Mouse (Mus musculus): Measurements from ENCODE around the gene Leng1.
A peak's percentile ranks its signal among the peaks of the same experiment; 100 is the strongest.
"Not testable (repeated sequence)": the region's sequence is repeated elsewhere in the genome, so short reads cannot be mapped to it uniquely, and the experiment has no call there.

Gene Leng1

GRCm38 (mm10) chr7:3665215-3666114 lies at the start of gene Leng1:
Gene Leng1 (minus strand): TSS chr7:3665840.
- peak; percentile 89 for DNase-seq (ENCODE audit: extremely low spot score, low spot score)

DNA sequence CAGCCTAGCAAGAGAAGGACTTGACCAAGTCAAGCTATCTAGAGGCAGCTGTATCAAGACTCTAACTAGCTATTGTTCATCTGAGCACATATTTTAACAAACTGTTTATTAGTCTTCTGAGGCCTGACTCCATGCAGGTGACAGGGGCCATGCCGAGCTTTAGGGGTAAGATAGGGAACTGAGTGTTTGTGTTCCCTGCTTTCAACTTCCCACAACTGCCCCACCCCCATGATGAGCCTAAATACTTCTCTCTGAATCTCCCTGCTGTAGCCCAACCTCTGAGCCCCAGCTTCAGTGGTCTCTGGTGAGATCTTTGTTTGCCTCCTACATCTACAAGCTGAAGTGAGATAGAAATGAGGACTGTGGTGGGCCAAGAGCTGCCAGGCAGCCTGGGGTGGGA lies 49.6 kb upstream of the Leng1 start:
- no peak for DNase-seq (ENCODE audit: extremely low spot score, low spot score)

DNA sequence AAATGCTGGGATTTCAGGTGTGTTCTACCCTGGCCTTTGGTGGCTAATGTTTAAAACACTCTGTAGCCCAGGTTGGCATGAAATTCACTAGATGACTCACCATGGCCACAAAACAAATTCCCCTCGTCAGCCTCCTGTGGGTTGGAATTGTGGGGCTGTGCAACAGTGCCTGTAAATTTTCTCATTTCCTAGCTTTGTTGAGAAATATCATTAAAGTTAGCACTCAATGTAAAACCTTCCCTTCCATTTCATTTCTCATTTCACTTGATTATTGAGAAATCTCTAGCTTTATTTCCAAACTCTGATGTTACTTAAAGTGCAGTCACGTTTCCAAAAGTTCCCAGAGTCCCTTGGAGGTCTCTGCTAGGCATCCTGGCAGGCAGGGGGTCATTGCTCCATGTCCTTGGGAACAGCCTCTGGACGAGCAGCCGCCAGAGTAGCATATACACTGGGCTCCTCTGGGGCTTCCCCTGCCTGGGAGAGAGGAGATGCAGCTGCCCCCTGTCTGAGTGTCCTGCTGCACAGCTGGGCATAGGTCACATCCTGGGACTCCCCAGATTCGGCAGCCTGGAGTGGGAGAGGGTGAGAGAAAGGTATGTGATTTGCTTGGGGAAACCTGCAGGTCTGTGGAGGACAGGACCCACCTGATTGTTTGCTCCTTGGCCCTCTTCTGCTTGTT lies 46.8 kb upstream of the Leng1 start:
- no peak for DNase-seq (ENCODE audit: extremely low spot score, low spot score)

- no peak for DNase-seq (ENCODE audit: extremely low spot score, low spot score)
Observed at GRCm38 (mm10) chr7:3709000-3709399, 43.4 kb upstream of the Leng1 start.

DNA sequence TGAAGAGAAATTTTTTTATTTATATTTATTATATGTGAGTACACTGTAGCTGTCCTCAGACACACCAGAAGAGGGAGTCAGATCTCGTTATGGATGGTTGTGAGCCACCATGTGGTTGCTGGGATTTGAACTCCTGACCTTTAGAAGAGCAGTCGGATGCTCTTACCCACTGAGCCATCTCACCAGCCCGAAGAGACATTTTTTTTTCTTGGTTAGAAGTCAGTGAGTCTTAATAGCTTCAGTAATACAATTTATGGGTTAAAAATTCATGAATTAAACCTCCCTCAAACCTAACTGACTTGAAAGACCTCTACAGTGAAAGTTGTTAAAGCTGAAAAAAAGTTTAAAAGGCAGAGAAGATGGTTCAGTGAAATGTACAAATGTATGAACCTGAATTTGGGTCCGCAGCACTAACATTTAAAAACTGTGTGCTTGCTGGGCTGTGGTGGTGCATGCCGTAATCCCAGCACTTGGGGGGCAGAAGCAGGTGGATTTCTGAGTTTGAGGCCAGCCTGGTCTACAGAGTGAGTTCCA lies 42.9 kb upstream of the Leng1 start:
- DNase-seq (ENCODE audit: extremely low spot score, low spot score), result not testable (repeated sequence)

- peak; percentile 48 for DNase-seq (ENCODE audit: extremely low spot score, low spot score)
Observed at GRCm38 (mm10) chr7:3707568-3708413, 42.2 kb upstream of the Leng1 start.

DNA sequence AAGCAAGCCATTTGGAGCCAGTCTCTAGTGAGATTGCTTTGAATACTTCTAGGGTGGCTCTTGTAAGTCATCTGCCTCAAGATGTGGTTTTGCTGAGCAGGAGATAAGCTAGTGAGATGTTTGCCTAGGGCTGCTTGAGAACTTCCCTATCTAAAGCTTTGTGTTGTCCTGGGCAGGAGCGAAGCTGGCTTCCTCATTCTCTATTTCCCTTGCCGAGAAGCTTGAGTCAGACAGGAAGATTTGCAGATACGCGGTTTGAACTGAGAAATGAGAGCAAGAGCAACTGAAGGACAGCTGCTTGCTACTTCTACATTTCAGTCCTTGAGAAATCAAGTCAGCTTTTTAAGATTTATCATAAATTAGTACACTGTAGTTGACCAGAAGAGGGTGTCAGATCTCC lies 41.4 kb upstream of the Leng1 start:
- DNase-seq (ENCODE audit: extremely low spot score, low spot score), result peak; percentile 24

- DNase-seq (ENCODE audit: extremely low spot score, low spot score), result peak; percentile 16
Observed at GRCm38 (mm10) chr7:3706343-3706934, 40.8 kb upstream of the Leng1 start.

DNA sequence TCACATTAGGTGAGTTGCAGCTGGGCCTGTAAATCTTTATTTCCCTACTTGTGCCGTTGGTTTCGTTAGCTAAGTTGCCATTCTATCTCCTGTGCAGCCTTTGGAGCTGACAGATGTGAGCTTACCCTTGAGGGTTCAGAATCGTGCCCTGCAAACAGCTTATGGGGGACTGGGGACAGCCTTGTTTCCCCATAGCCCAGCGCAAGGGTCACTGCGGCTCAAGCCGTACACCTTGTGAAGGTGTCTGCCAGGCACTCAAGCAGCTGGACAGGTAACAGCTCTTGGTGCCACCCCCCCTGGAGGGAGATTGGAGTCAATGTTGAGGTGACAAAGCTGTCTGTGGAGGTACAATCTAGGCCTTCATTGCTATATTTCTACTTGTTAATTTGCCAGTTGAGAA lies 40.3 kb upstream of the Leng1 start:
- DNase-seq (ENCODE audit: extremely low spot score, low spot score), result peak; percentile 15

DNA sequence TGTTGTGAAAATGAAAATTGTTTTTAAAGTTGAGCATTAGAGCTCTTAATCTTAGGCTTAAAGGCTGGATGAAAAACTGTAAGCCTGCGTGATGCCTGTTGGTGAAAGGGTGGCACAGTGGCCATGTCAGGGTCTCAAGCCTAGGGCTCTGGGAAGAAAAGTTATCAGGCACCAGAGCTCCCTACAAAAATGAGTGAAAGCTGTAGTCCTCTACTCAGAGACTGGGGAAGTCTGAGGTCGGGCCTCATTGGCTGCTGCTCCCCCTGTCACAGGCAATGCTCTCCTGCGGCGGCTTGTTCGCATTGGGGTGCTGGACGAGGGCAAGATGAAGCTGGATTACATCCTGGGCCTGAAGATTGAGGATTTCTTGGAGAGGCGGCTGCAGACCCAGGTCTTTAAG lies 39.8 kb upstream of the Leng1 start:
- peak; percentile 22 for DNase-seq (ENCODE audit: extremely low spot score, low spot score)

GRCm38 (mm10) chr7:3704475-3704874 lies 38.8 kb upstream of the Leng1 start:
- no peak for DNase-seq (ENCODE audit: extremely low spot score, low spot score)

DNA sequence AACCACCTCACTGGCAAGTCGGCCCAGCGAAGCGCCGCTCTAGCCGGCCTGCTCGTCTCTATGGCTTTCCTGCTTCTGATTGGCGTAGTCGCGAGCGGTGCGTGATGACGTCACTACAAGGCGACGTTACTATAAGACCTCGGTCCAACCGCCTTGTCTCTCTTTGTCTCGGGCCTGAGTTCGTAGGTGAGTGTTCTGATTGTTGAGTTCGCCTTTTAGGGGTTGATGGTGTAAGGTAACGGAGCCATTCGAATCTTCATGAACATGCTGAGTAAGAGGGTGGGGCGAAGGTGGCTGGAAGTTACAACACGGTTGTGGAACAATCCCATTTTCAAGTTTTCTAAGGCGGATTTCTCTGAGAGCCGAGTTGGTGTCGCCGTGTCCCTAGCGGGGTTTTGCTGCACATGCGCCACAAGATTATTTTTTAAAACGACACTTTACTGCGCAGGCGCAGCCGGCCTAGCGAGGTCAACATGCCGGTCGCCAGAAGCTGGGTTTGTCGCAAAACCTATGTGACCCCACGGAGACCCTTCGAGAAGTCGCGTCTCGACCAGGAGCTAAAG lies 38.3 kb upstream of the Leng1 start, which contains the start of gene Rps9:
Gene Rps9 (plus strand): TSS at position 115 of the 563 bp plus-strand sequence.
- peak; percentile 96 for DNase-seq (ENCODE audit: extremely low spot score, low spot score)

- DNase-seq (ENCODE audit: extremely low spot score, low spot score), result no peak
Observed at GRCm38 (mm10) chr7:3703148-3703878, 37.7 kb upstream of the Leng1 start.

- DNase-seq (ENCODE audit: extremely low spot score, low spot score), result no peak
Observed at GRCm38 (mm10) chr7:3698471-3698870, 32.8 kb upstream of the Leng1 start.

DNA sequence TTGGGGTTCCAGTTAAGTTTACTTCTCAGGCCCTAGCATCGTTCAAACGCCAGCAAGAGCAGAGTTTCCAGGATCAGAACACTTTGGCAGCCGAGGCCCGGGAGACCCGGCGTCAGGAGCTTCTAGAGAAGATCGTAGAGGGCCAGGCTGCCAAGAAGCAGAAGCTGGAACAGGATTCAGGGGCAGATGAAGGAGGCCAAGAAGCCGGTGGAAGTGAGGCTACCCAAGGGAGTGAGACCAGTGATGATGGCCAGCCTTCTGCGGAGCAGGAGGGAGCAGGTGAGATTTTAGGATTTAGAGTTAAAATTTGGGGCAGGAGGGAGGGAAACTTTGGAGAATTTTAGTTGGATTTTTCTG lies 29.3 kb upstream of the Leng1 start:
- not testable (repeated sequence) for DNase-seq (ENCODE audit: extremely low spot score, low spot score)

GRCm38 (mm10) chr7:3694076-3694948 lies 28.7 kb upstream of the Leng1 start:
- peak; percentile 78 for DNase-seq (ENCODE audit: extremely low spot score, low spot score)

- DNase-seq (ENCODE audit: extremely low spot score, low spot score), result no peak
Observed at GRCm38 (mm10) chr7:3693809-3694075, 28.1 kb upstream of the Leng1 start.

DNA sequence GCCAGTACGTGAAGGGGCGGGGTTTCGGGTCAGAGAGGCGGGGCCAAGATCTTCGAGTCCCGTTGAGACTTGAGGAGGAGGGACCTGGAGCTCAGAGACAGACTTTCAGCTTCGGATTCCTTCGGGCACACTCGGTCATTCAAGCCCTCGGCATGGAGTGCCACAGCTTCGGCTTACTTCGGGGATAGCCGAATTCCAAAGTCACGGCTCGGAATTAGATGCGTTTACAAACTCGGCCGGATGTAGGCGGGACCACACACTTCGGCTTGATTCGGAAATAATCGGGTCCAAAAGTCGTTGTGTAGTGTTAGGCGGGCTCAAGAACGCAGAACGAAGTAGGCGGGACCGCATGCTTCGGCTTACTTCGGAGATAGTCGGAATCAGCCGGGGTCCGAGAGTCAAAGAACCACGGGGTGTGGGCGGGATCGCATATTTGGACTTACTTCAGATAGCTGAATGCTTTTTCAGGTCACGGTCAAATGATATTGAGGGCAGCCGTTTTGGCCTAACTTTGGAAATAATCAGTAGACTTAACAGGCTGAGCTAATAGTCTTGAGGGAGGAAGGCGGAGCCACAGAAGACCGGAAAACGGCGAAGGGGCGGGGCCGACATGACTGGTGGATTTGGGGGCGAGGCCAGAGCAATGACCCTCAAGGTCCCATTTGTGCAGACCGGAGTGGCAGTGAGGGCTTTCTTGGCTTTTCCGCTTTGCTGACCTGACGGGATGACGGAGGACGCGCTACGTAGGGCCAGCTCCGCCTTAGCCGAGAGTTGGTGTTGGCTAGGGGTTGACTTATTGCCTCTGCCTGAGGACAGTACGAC lies 27.6 kb upstream of the Leng1 start, which contains the start of gene Mboat7:
Gene Mboat7 (minus strand): TSS at position 537 of the 822 bp plus-strand sequence.
- peak; percentile 95 for DNase-seq (ENCODE audit: extremely low spot score, low spot score)

All from neural tube, embryonic 10.5 days (tissue).